Comparison of ENCODE assay signal across 15 mouse cellular contexts in the genomic region with DNA sequence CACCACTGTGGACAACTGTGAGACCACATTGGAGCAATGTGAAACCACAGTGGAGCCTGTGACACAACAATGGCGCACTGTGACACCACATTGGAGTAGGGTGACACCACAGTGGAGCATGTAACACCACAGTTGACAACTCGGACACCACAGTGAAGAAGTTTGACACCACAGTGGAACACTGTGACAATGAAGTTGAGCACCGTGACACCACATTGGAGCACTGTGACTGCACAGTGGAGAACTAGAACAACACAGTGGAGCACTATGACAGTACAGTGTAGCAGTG.
DNase-seq lines count a peak whose midpoint lies in the region; ATAC-seq lines count a peak whose summit lies in the region.
"Had no signal": no experiment of that assay in that cellular context is flagged by ENCODE, and none has a peak within 500 bp of the region (broad histone marks: within the 10 kb centered on the region; RNA-seq: fewer than 3 reads in every experiment).

No protein-coding gene starts in this region.

- no peak overlapping the region for H3K27ac ChIP-seq in embryonic facial prominence, embryonic 11.5 days (replicated peaks; ENCODE audit: low read depth, low read length)
- no peak overlapping the region for H3K27ac ChIP-seq in embryonic facial prominence, embryonic 10.5 days (replicated peaks)
- H3K27ac ChIP-seq in intestine, embryonic 14.5 days (ENCODE audit: low read depth) = no peak overlapping the region
- H3K27ac ChIP-seq in intestine, embryonic 15.5 days = no peak overlapping the region

- no peak overlapping the region for H3K9ac ChIP-seq in embryonic facial prominence, embryonic 11.5 days (replicated peaks; ENCODE audit: low read length)
- H3K9ac ChIP-seq in intestine, embryonic 14.5 days (ENCODE audit: low read length) = no peak overlapping the region
- H3K9ac ChIP-seq in intestine, embryonic 15.5 days = no peak overlapping the region
- H3K9ac ChIP-seq: forebrain, postnatal 0 days; heart, embryonic 12.5 days had no signal

- 84% methylated on average over 3 of the region's 3 CpGs for WGBS in embryonic facial prominence, embryonic 11.5 days
- 85% methylated on average over 3 of the region's 3 CpGs for WGBS in embryonic facial prominence, embryonic 10.5 days
- 75% methylated on average over 3 of the region's 3 CpGs for WGBS in intestine, embryonic 14.5 days
- 75% methylated on average over 3 of the region's 3 CpGs for WGBS in intestine, embryonic 15.5 days

- no peaks in the 10 kb centered on the region; the same call in none of the 2 replicates for H3K36me3 ChIP-seq in embryonic facial prominence, embryonic 11.5 days (replicated peaks; ENCODE audit: control insufficient read depth, insufficient read depth, low read depth, low read length)
- H3K36me3 ChIP-seq in embryonic facial prominence, embryonic 10.5 days (replicated peaks) = no peaks in the 10 kb centered on the region
- no peaks in the 10 kb centered on the region for H3K36me3 ChIP-seq in intestine, embryonic 14.5 days (ENCODE audit: control insufficient read depth, insufficient read depth, low read length)
- H3K36me3 ChIP-seq in intestine, embryonic 15.5 days = no peaks in the 10 kb centered on the region
- H3K36me3 ChIP-seq: heart, embryonic 12.5 days had no signal

- 0 out of 2 replicates have a peak, but pooled peaks have one; percentile 1 for ATAC-seq in embryonic facial prominence, embryonic 11.5 days (replicated peaks; ENCODE audit: insufficient number of reproducible peaks, low FRiP score, low TSS enrichment, low read depth)
- ATAC-seq in intestine, embryonic 14.5 days (replicated peaks; ENCODE audit: low FRiP score, low TSS enrichment, low read depth) = 0 out of 2 replicates have a peak, but pooled peaks have one; percentile 2
- ATAC-seq in intestine, embryonic 15.5 days = no peak

- DNase-seq in embryonic facial prominence, embryonic 11.5 days (ENCODE audit: low spot score) = no peak
- DNase-seq in embryonic facial prominence, embryonic 10.5 days (ENCODE audit: low spot score) = no peak
- DNase-seq in intestine, embryonic 14.5 days (ENCODE audit: low spot score) = no peak
- DNase-seq in lung, postnatal 10 days = peak; percentile 0
- no peak for DNase-seq in lung, adult 18-20 months
- peak; percentile 1 for DNase-seq in urinary bladder, postnatal 14 days (ENCODE audit: low spot score)
- no peak for DNase-seq in urinary bladder, adult 2 months (ENCODE audit: low spot score)
- DNase-seq: adrenal gland, postnatal 14 days; cerebellum, adult 8-10 months; forebrain, postnatal 0 days; left cerebral cortex, postnatal 4 days; right cerebral cortex, postnatal 25 days had no signal

- no peak overlapping the region for H3K4me2 ChIP-seq in embryonic facial prominence, embryonic 11.5 days (ENCODE audit: low read depth, low read length)
- H3K4me2 ChIP-seq in intestine, embryonic 14.5 days (ENCODE audit: low read length) = no peak overlapping the region
- H3K4me2 ChIP-seq in intestine, embryonic 15.5 days (replicated peaks) = no peak overlapping the region
- H3K4me2 ChIP-seq: heart, embryonic 12.5 days had no signal

- H3K4me3 ChIP-seq in embryonic facial prominence, embryonic 11.5 days (ENCODE audit: low read depth, low read length) = no peak overlapping the region
- no peak overlapping the region for H3K4me3 ChIP-seq in embryonic facial prominence, embryonic 10.5 days
- H3K4me3 ChIP-seq in intestine, embryonic 14.5 days (ENCODE audit: low read depth, low read length) = no peak overlapping the region
- H3K4me3 ChIP-seq in intestine, embryonic 15.5 days (replicated peaks) = no peak overlapping the region
- H3K4me3 ChIP-seq: heart, embryonic 12.5 days had no signal

- no peaks in the 10 kb centered on the region for H3K4me1 ChIP-seq in embryonic facial prominence, embryonic 11.5 days (ENCODE audit: control insufficient read depth, insufficient read depth, low read length)
- no peaks in the 10 kb centered on the region for H3K4me1 ChIP-seq in embryonic facial prominence, embryonic 10.5 days
- H3K4me1 ChIP-seq in intestine, embryonic 14.5 days (replicated peaks; ENCODE audit: control insufficient read depth, insufficient read depth, low read length) = no peaks in the 10 kb centered on the region
- no peaks in the 10 kb centered on the region for H3K4me1 ChIP-seq in intestine, embryonic 15.5 days (replicated peaks)
- H3K4me1 ChIP-seq: heart, embryonic 12.5 days had no signal

- H3K9me3 ChIP-seq in embryonic facial prominence, embryonic 11.5 days (replicated peaks; ENCODE audit: control insufficient read depth, low read length) = peaks cover 61% of the 10 kb centered on the region
- peaks cover 60% of the 10 kb centered on the region for H3K9me3 ChIP-seq in embryonic facial prominence, embryonic 10.5 days
- H3K9me3 ChIP-seq in intestine, embryonic 14.5 days (ENCODE audit: control insufficient read depth, low read length) = peaks cover 45% of the 10 kb centered on the region
- 0 out of 2 replicates have a peak, but pooled peaks cover 21% of the 10 kb centered on the region for H3K9me3 ChIP-seq in intestine, embryonic 15.5 days

- H3K27me3 ChIP-seq in embryonic facial prominence, embryonic 11.5 days (ENCODE audit: control insufficient read depth, insufficient read depth, low read length) = no peaks in the 10 kb centered on the region
- no peaks in the 10 kb centered on the region for H3K27me3 ChIP-seq in embryonic facial prominence, embryonic 10.5 days (replicated peaks; ENCODE audit: low read depth, poor library complexity, severe bottlenecking)
- H3K27me3 ChIP-seq in intestine, embryonic 14.5 days (replicated peaks; ENCODE audit: control insufficient read depth, insufficient read depth, low read length) = no peaks in the 10 kb centered on the region
- no peaks in the 10 kb centered on the region for H3K27me3 ChIP-seq in intestine, embryonic 15.5 days (replicated peaks)
- H3K27me3 ChIP-seq: CH12.LX; heart, embryonic 12.5 days had no signal

Comparison
In these comparisons a context has a peak if more than half of its experiments do, and no peak if none do; other contexts are left out.
1. DNase-seq: peak in lung, postnatal 10 days (single experiment) and urinary bladder, postnatal 14 days (single experiment); none in embryonic facial prominence, embryonic 11.5 days (single experiment), embryonic facial prominence, embryonic 10.5 days (single experiment), intestine, embryonic 14.5 days (single experiment), lung, adult 18-20 months (0 of 2) and urinary bladder, adult 2 months (single experiment).